Mouse (Mus musculus) embryonic stem cell, embryonic (primary cell): ENCODE results near the gene Bbc3.

Source experiments
- CTCF ChIA-PET, 4 experiments: fragments of 300-600 bp in 2 of 4; fragments of 350-600 bp in 2 of 4; sonication (Branson Sonifier 250); formaldehyde crosslinking; loops; one replicate each; lab custom pipeline; 2022; ENCODE audit warnings: inconsistent platforms in 2 of 4; lab: Charles Lee
- POLR2A ChIA-PET, 4 experiments: fragments of 300-600 bp in 2 of 4; fragments of 350-600 bp in 2 of 4; sonication (Branson Sonifier 250); formaldehyde crosslinking; loops; one replicate each; lab custom pipeline; 2022; ENCODE audit warnings: antibody characterized with exemption in 4 of 4, inconsistent platforms in 1 of 4; lab: Charles Lee

Gene Bbc3

DNA sequence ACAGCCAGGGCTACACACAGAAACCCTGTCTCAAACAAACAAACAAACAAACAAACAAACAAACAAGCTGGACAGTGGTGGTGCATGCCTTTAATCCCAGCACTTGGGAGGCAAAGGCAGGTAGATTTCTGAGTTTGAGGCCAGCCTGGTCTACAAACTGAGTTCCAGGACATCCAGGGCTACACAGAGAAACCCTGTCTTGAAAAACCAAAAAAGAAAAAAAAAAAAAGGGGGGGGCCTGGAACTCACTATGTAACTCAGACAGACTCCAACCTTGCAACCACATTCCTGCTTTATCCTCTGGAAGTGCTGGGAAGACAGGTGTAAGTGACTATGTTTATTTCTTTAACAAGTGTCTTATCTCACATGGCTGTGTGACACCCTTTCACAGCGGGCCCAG is at the start of gene Bbc3:
Bbc3 (plus strand) TSS at position 301 of the 400 bp plus-strand sequence.
- ChIA-PET POLR2A (interaction anchor here in 3 of 4 experiments (0.8 to 8.9 kb wide), 20 partner anchors 7 to 210 kb away, joined by 3 to 111 read pairs (median 6); partner anchors contain the start of genes Ccdc9 (in 2 of the 3), Napa (in 1 of the 3) and Zc3h4 (in 1 of the 3)), CTCF (interaction anchor here (0.6 to 4.2 kb wide), 9 partner anchors 11 to 340 kb away, joined by 3 to 32 read pairs (median 4); no protein-coding TSS in a partner anchor)

DNA sequence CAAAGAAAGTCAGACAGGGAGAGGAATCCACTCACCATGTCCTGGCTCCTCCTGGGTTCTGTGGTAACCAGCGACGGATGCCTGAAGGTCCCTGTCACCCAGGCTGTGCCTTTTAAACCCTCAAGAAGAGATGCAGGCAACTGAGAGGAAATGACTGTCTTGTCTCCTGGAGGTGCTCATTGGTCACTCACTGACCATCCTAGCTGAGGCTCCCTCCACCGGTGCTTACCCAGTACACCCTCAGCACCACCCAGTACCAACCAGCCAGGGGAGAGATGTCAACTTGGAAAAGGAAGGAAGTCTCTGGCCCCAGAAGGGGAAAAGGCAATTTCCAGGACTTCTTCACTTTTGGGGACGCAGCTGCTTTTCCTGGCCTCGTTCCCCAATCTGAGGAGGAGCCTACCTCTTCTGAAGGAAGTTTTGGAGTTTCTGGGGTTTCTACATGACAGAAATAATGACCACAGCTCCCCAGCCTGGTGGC is 49.0 kb upstream of the Bbc3 start, which contains the start of gene C5ar1:
C5ar1 (minus strand) TSS at position 431 of the 481 bp plus-strand sequence.
- ChIA-PET CTCF (interaction anchor here in 1 of 4 experiments (0.6 kb wide), 1 partner anchor 9 kb away, joined by 3 read pairs; no protein-coding TSS in a partner anchor), POLR2A (no interaction called here)

DNA sequence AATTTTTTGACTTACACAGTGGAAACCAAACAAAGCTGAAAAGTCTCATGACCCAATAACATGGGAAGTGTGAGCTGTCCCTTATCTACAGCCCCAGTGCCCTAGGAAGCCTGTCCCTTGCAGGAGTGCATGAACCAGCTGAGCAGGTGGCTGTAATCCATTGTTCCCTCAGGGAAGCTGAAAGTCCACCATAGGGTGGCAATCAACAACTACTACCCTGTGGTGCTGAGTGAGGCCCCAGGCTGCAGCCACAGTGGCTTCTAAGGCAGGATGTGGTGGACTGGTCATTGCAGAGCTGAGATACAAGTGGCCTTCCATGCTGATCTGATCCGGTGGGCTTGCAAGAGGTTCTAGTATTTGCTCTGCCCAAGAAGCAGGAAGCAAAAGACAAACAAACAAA is 47.1 kb upstream of the Bbc3 start:
- POLR2A ChIA-PET, result interaction anchor here in 2 of 4 experiments (0.7 to 1.1 kb wide), 2 partner anchors 10 to 12 kb away, joined by 3 to 4 read pairs; partner anchors contain the start of gene Inafm1 (in 1 of the 2)
- CTCF ChIA-PET, result interaction anchor here in 3 of 4 experiments (0.7 to 0.9 kb wide), 5 partner anchors 12 to 401 kb away, joined by 3 to 6 read pairs (median 4); partner anchors contain the start of gene Inafm1 (in 1 of the 3)

DNA sequence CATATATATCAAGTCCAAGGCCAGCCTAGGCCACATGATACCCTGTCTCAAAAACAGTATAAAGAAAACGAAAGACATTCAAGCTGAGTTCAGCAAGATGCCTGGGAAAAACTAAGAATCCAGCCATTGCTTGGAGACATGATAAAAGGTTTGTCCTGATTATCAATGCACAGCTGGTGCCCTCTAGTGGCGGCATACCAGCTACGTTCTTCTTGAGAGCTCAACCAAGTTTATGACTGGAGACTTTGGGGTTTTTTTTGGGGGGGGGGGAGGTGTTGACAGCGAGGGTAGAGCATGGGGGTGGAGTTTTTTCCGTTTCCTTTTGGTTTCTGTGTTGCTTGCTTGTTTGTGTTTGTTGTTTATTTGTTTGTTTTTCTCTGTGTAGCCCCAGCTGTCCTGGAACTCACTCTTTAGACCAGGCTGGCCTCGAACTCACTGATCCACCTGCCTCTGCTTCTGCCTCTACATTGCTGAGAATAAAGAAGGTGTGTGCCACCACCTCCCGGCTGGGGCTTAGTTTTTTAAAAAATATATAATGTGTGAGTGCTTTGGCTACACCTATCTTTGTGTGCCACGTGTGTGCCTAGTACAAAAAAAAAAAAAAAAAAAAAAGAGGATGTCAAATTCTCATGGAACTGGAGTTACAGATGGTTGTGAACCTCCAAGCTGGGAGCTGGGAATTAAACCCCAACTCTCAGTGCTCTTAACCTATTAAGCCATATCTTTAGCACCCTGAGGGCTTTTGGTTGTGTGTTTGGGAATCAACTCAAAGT is 45.0 kb upstream of the Bbc3 start:
- POLR2A ChIA-PET, result interaction anchor here (0.6 to 2.5 kb wide), 22 partner anchors 10 to 424 kb away, joined by 3 to 19 read pairs (median 4); partner anchors contain the start of genes Inafm1 (in 2 of the 4), Bicra (in 1 of the 4), Meis3 (in 1 of the 4) and Obox6 (in 1 of the 4)
- CTCF ChIA-PET, result interaction anchor here (0.5 to 2.6 kb wide), 129 partner anchors 9 to 639 kb away, joined by 3 to 36 read pairs (median 4); partner anchors contain the start of genes Inafm1 (in 4 of the 4), Napa (in 3 of the 4), Meis3 (in 2 of the 4) and Bicra (in 1 of the 4)

DNA sequence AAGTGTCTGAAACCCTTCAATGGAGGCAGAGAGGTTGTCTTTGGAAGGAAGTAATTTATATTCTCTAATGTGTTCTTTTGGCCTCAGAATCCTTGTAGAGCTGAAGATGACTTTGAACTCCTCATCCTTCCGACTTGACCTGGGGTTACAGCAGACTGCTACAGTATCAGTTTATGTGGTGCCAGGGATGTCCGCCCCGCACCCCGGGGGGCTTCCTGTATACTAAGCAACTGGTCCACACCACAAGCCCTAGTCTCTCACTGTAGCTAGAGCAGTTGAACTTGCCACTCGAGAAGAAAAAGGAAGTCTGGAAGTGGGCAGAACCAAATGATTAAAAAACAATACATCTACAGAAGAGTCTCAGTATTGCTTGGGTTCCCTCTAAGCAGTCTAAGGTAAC is 44.4 kb upstream of the Bbc3 start:
- CTCF ChIA-PET, result interaction anchor here (0.6 to 2.6 kb wide), 39 partner anchors 9 to 354 kb away, joined by 3 to 36 read pairs (median 5); partner anchors contain the start of genes Inafm1 (in 3 of the 4), Bicra (in 1 of the 4), Meis3 (in 1 of the 4) and Napa (in 1 of the 4)
- POLR2A ChIA-PET, result interaction anchor here in 3 of 4 experiments (0.7 to 2.5 kb wide), 6 partner anchors 9 to 216 kb away, joined by 3 to 19 read pairs (median 7); partner anchors contain the start of genes Inafm1 (in 2 of the 3), Bicra (in 1 of the 3), Meis3 (in 1 of the 3) and Sae1 (in 1 of the 3)

DNA sequence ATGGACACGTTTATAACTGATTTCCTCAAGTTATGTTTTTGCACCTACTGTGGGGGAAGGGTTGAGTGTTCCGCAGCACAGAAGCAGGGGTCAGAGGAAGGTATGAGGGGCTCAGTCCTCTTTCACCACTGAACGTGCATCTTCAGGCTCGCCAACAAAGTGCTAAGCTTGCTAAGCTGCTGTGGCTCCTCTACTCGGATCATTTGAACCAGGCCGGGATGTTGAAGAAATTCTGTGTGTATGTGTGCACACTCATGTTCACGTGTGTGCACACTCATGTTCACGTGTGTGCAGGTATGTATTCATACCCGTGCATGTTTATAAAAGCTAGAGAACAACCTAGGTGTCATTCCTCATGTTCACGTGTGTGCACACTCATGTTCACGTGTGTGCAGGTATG is 42.3 kb upstream of the Bbc3 start:
- CTCF ChIA-PET, result interaction anchor here in 1 of 4 experiments (0.7 to 1.3 kb wide), 4 partner anchors 31 to 345 kb away, joined by 3 read pairs; no protein-coding TSS in a partner anchor
- POLR2A ChIA-PET, result interaction anchor here in 1 of 4 experiments (0.6 kb wide), 1 partner anchor 45 kb away, joined by 3 read pairs; no protein-coding TSS in a partner anchor

DNA sequence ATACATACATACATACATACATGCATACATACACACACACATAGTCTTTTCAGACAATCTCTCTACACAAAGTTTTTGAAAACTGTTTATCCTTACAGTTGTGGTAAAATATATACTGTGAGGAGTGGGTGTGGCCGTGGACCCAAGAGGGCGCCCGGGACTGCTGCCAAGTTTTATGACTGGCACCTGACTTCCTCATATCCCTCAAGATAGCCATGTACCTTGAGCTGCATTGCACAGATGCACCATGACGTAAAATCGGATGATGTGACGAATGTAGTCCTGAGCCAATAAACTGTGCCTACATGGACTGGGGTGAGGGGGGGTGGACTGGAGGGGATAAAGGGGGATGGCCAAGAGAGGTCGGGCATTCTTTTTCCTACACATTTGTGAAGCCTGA is 41.6 kb upstream of the Bbc3 start:
- CTCF ChIA-PET, result interaction anchor here in 2 of 4 experiments (0.7 to 1.3 kb wide), 2 partner anchors 31 to 213 kb away, joined by 3 read pairs; no protein-coding TSS in a partner anchor
- POLR2A ChIA-PET, result interaction anchor here in 1 of 4 experiments (0.6 kb wide), 1 partner anchor 629 kb away, joined by 3 read pairs; no protein-coding TSS in a partner anchor

DNA sequence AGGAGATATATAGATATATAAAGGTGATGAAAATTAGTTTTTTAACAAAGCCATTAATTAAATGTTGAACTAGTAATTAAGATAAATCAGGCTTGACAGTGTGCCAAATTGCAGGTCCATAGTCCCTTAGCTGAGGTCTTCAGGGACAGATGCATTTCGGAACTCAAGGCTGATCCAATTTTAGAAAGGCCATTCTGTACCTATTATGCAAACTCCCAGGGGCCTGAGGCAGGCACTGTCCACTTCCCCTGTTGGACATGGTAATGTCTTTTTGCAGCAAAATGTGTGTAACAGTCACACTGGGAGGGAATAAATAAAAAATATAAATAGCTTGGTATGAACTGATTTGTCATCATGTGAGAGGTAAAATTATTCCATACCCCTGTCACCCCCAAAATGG is 37.1 kb upstream of the Bbc3 start:
- ChIA-PET POLR2A (interaction anchor here in 1 of 4 experiments (0.6 to 5.6 kb wide), 4 partner anchors 13 to 94 kb away, joined by 3 to 46 read pairs (median 4); partner anchors contain the start of gene Ccdc9), CTCF (no interaction called here)

DNA sequence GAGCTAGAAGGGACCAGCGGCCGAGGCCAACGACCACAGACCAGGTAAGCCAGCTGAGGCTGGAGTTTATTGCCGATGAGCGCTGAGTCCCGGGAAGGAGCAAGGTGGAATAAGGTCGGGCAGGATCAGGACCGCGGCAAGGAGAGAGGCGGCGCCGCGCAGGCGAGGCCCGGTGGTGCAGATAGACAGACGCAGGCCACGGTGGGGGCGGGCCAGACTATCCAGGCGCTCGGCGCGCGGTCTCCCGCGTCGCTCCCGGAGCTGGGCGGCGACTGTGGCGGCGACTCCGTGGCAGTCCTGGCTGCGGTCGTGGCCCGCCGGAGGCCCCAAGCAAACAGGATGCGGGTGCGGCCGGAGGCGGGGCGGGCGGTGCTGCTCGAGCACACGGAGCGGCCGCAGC is 35.5 kb upstream of the Bbc3 start:
- CTCF ChIA-PET, result interaction anchor here (0.6 to 3.6 kb wide), 31 partner anchors 9 to 361 kb away, joined by 3 to 36 read pairs (median 4); partner anchors contain the start of genes Bicra (in 1 of the 4), Ccdc9 (in 1 of the 4), Kptn (in 1 of the 4) and Meis3 (in 1 of the 4)

DNA sequence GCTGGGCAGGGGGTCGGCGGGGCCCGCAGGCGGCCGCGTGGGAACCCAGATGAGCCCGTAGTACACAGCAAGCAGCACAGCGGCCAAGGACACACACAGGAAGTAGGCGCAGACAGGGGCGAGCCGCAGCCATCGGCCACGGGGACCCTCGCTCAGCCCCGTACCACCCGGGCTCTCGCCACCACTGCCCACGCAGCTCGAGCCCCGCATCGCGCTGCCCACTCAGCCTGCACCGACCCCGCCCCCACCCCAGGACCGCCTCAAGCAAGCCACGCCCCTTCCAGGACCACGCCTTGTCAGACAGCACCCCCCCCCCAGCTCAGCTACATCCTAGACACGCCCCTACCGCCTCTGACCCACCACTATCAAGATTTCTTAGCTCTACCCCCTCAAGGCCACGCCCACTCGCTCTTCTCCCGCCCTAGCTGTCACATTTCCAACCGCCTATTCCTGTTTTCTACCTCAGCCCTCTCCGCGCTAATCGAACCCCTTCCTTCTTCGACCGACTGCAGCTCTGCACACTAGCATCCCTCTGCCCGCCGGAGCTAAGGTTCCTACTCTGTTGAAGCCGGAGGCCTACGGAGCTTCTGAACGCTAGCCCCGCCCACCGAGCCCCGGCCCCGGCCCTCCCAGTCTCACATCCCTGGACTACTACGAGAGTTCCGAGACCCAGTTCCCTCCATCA is 35.0 kb upstream of the Bbc3 start, which contains the start of gene Inafm1:
Inafm1 (minus strand) TSS at position 537 of the 685 bp plus-strand sequence.
- ChIA-PET CTCF (interaction anchor here (0.5 to 3.6 kb wide), 40 partner anchors 9 to 361 kb away, joined by 3 to 36 read pairs (median 4); partner anchors contain the start of genes Napa (in 2 of the 4), Bicra (in 1 of the 4), Ccdc9 (in 1 of the 4) and Kptn (in 1 of the 4)), POLR2A (interaction anchor here (0.6 to 5.6 kb wide), 60 partner anchors 9 to 351 kb away, joined by 3 to 127 read pairs (median 4); partner anchors contain the start of genes Ccdc9 (in 3 of the 4), Kptn (in 3 of the 4), Napa (in 3 of the 4) and Arhgap35 (in 1 of the 4))

More for the DNA sequence above, 35.5 kb upstream of the Bbc3 start:
- POLR2A ChIA-PET, result interaction anchor here (0.6 to 5.6 kb wide), 43 partner anchors 9 to 958 kb away, joined by 3 to 127 read pairs (median 4); partner anchors contain the start of genes Ccdc9 (in 3 of the 4), Napa (in 3 of the 4), Arhgap35 (in 1 of the 4) and Kptn (in 1 of the 4)

DNA sequence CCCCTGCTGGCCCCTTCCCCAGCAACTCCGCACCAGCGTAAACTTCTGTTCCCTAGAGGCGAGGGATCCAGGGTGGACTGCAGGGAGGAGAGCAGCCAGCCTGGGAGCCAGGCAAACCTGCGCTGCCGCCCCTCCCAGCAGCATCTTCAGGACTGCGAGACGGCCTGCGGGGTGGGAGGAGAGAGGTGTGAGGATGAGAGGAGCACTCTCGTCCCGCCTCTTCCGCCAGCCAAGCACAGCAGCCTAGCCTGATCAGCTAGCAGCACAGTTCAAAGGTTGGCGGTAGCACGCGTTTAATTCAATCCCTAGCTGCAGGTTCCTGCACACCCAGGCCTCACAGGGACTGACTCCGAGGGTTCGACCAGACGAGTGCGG is 34.4 kb upstream of the Bbc3 start:
- CTCF ChIA-PET, result interaction anchor here (0.5 to 3.6 kb wide), 30 partner anchors 10 to 326 kb away, joined by 3 to 36 read pairs (median 4); partner anchors contain the start of genes Napa (in 2 of the 4), Bicra (in 1 of the 4), Ccdc9 (in 1 of the 4) and Kptn (in 1 of the 4)
- POLR2A ChIA-PET, result interaction anchor here (0.6 to 5.6 kb wide), 57 partner anchors 8 to 456 kb away, joined by 3 to 127 read pairs (median 4); partner anchors contain the start of genes Ccdc9 (in 3 of the 4), Napa (in 3 of the 4), Kptn (in 2 of the 4) and Arhgap35 (in 1 of the 4)

DNA sequence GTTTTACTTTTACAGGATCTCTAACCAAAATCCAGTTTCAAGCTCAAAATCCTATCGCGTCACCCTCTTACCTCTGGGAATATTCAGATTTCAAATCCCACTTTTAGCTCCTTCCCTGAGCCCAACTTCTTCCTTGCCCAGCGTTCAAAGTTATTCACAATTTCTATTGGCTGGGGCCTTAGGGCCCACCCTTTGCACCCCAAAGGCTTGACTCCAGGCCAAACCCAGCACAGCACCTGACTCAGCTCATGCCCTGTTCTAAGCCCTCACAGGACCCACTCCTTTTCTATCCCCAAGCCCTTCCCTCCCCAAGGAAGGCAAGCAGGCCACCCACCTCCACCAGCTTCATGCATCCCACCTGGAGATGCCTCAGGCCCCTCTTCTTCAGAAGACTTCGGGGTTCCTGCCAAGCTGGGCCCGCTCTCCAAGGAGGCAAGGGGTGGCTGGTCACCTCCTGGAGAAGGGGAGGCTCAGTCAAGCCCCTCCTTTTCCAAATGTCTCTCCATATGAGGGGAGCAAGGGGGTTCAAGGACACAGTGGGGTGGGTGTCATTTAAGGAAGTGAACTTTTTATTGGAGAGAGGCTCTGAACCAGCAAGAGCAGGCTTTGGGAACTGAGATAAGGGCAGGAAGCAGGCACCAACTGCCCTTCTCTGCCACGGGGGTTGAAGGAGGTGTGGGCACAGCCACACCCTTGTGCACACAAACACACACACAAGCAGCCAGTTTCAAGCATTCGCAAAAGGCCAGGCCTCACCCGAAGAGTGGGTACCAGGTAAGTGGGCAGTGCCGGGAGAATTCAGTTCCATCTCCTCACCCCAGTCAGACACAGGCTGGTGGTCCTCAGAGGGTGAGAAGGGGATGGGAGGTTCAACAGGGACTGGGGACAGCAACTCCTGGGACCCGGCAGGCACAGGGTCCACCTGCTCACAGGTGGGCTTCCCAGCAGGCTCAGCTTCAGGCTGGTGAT is 33.0 kb upstream of the Bbc3 start:
- CTCF ChIA-PET, result interaction anchor here in 1 of 4 experiments (0.9 to 3.6 kb wide), 2 partner anchors 12 to 188 kb away, joined by 3 to 36 read pairs; no protein-coding TSS in a partner anchor
- POLR2A ChIA-PET, result interaction anchor here in 3 of 4 experiments (0.7 to 5.6 kb wide), 17 partner anchors 9 to 225 kb away, joined by 3 to 127 read pairs (median 10); partner anchors contain the start of genes Ccdc9 (in 3 of the 3), Napa (in 1 of the 3) and Slc8a2 (in 1 of the 3)

DNA sequence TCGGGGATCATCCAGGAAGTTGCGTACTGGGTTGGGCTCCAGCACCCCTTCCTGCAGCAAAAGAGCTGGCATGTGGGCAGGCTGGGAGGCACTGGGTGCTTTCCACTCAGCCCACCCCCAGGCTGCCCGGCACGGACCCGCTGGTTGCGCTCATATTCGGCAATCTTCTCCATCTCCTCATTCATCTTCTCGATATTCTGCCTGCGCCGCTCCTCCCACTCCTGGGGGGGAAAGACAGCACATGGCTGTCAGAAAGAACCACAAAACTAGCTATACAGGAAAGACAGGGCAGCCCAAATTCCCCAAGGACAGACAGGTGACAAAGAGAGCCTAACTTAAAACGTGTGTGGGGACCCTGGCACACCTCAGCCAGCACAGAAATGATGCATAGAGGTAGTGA is 27.5 kb upstream of the Bbc3 start:
- CTCF ChIA-PET, result interaction anchor here in 2 of 4 experiments (0.6 to 1.0 kb wide), 2 partner anchors 14 to 35 kb away, joined by 3 to 4 read pairs; no protein-coding TSS in a partner anchor
- POLR2A ChIA-PET, result interaction anchor here in 2 of 4 experiments (1.0 to 6.3 kb wide), 7 partner anchors 7 to 126 kb away, joined by 3 to 127 read pairs (median 4); partner anchors contain the start of gene Inafm1 (in 1 of the 2)

DNA sequence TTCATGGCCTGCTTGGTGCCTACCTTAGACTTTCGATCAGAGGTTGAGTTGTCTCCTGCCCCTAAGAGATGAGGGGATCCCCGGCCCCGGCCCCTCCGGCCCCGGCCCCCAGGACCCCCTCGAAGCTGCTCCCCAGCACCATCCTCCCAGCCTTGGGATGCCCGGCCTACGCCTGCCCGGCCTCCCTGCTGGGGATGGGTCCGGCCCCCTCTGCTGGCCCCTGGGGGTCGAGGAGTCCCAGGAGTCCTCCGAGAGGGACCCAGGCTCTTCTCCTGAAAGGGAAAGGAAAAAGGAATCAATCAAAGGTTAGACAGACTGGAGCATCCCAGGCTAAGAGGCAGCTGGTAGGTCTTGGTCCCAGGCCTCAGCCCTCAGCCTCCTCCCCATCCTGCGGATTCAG is 25.9 kb upstream of the Bbc3 start:
- ChIA-PET POLR2A (interaction anchor here in 3 of 4 experiments (0.8 to 6.3 kb wide), 6 partner anchors 9 to 502 kb away, joined by 3 to 127 read pairs (median 3); partner anchors contain the start of gene Inafm1 (in 3 of the 3)), CTCF (interaction anchor here in 1 of 4 experiments (0.6 to 0.8 kb wide), 2 partner anchors 9 to 637 kb away, joined by 3 read pairs; no protein-coding TSS in a partner anchor)

DNA sequence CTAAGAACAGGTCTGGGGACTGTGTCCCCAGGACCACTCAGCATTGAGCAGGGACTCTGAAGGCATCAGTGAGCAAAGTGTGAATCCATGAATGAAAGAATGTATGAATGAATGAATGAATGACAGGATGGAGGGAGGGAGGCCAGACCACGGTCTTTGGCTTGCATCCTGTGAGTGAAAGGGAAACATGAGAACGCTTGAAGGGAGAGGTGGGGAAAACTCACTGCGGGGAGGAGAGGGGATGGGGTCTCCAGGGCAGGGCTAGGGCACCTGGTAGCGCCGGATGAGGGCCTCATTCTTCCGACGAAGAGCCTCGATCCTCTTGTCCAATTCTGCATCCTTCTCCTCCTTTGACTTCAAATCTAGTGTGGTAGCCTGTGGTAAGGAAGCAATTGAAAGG is 24.2 kb upstream of the Bbc3 start:
- ChIA-PET CTCF (no interaction called here), POLR2A (interaction anchor here in 2 of 4 experiments (0.9 to 6.3 kb wide), 4 partner anchors 10 to 155 kb away, joined by 3 to 127 read pairs (median 42); partner anchors contain the start of genes Inafm1 (in 1 of the 2) and Slc8a2 (in 1 of the 2))
